Mouse (Mus musculus): Measurements from ENCODE around the gene Sytl3.

GRCm38 (mm10) chr17:6769602-6770001, 110.7 kb downstream of the Sytl3 start:
- TF ChIP-seq GATA1 (IDR thresholded peaks at IDR 0.05; ENCODE audit: borderline replicate concordance, low read length) (no peak), FLI1 (IDR thresholded peaks at IDR 0.05; ENCODE audit: low read length) (no peak)
